Comparison of ENCODE assay signal across 8 mouse cellular contexts in genomic region chr15:12118093-12118431, GRCm38 (mm10). TPM values are rescaled to one million over a fixed set of nuclear protein-coding genes. Genes with fewer than 3 reads are reported as not detected.
DNase-seq lines count a peak whose midpoint lies in the region; ATAC-seq and TF ChIP-seq lines count a peak whose summit lies in the region.

No protein-coding gene starts in this region.

- H3K4me3 ChIP-seq in thymus, adult 2 months (ENCODE audit: control insufficient read depth, insufficient read depth, low read length): peak overlapping the region; percentile 95
- peak overlapping the region; percentile 73 for H3K4me3 ChIP-seq in hindbrain, postnatal 0 days (ENCODE audit: low read length)
- H3K4me3 ChIP-seq in megakaryocyte, embryonic 14.5 days (replicated peaks): peak overlapping the region; percentile 97

- H3K27ac ChIP-seq in thymus, adult 2 months (ENCODE audit: control insufficient read depth, insufficient read depth, low read length): no peak overlapping the region
- peak overlapping the region; percentile 97 for H3K27ac ChIP-seq in hindbrain, postnatal 0 days

- no peaks in the 10 kb centered on the region for H3K27me3 ChIP-seq in thymus, adult 2 months (ENCODE audit: control insufficient read depth, insufficient read depth, low read length)
- no peaks in the 10 kb centered on the region for H3K27me3 ChIP-seq in hindbrain, postnatal 0 days (ENCODE audit: insufficient read depth, low read length)
- no peaks in the 10 kb centered on the region for H3K27me3 ChIP-seq in megakaryocyte, embryonic 14.5 days (replicated peaks)

- DNase-seq in embryo, embryonic 11 days: peak; percentile 64
- no peak for DNase-seq in embryo, embryonic 9.5 days (ENCODE audit: extremely low spot score)
- DNase-seq in thymus, adult 2 months: no peak
- no peak for DNase-seq in thymus, postnatal 10 days (ENCODE audit: low spot score in 2 of 2)
- DNase-seq in hindbrain, postnatal 0 days (ENCODE audit: low spot score): peak; percentile 51
- DNase-seq in yolk sac, embryonic 10.5 days (ENCODE audit: low spot score): no peak
- DNase-seq in layer of hippocampus, postnatal 36 days: no peak

- peaks cover 7% of the 10 kb centered on the region for H3K4me1 ChIP-seq in thymus, adult 2 months (replicated peaks; ENCODE audit: control insufficient read depth, insufficient read depth, low read length)
- H3K4me1 ChIP-seq in hindbrain, postnatal 0 days (ENCODE audit: insufficient read depth, low read length): no peaks in the 10 kb centered on the region
- peaks cover 63% of the 10 kb centered on the region for H3K4me1 ChIP-seq in megakaryocyte, embryonic 14.5 days

- under 1% methylated on average over 41 of the region's 43 CpGs for WGBS in thymus, adult 2 months
- WGBS in hindbrain, postnatal 0 days: under 1% methylated on average over 23 of the region's 43 CpGs

- no peaks in the 10 kb centered on the region for H3K9me3 ChIP-seq in hindbrain, postnatal 0 days (ENCODE audit: low read length)
- H3K9me3 ChIP-seq in megakaryocyte, embryonic 14.5 days: no peaks in the 10 kb centered on the region

- peak; percentile 46 for ATAC-seq in hindbrain, postnatal 0 days

- no peaks in the 10 kb centered on the region for H3K36me3 ChIP-seq in thymus, adult 2 months (ENCODE audit: control insufficient read depth, insufficient read depth, low read length)
- H3K36me3 ChIP-seq in hindbrain, postnatal 0 days (ENCODE audit: insufficient read depth, low read length): no peaks in the 10 kb centered on the region
- H3K36me3 ChIP-seq in megakaryocyte, embryonic 14.5 days (replicated peaks; ENCODE audit: low read length): peaks cover 24% of the 10 kb centered on the region

- no peak for TF ChIP-seq CTCF in thymus, adult 2 months (IDR thresholded peaks at IDR 0.05; ENCODE audit: borderline replicate concordance, control insufficient read depth, extremely low read depth, insufficient read depth, low read length, poor library complexity)
- no peak for TF ChIP-seq CTCF in hindbrain, postnatal 0 days (IDR thresholded peaks at IDR 0.05; ENCODE audit: low read depth)

- no peak for TF ChIP-seq POLR2A in thymus, adult 2 months (IDR thresholded peaks at IDR 0.05; ENCODE audit: control insufficient read depth, extremely low read depth, insufficient read depth, low read length, poor library complexity)

- H3K9ac ChIP-seq in hindbrain, postnatal 0 days (replicated peaks; ENCODE audit: low read length): peak overlapping the region; percentile 100

- H3K4me2 ChIP-seq in hindbrain, postnatal 0 days (ENCODE audit: low read depth, low read length): peak overlapping the region; percentile 69

RNA-seq across cellular contexts. Expression of gene Zfr, which starts 0.4 kb away (rescaled TPM):
- 218 and 232 TPM in 2 replicates for polyA plus RNA-seq in thymus, adult 2 months (2012; rRNA removed)
- total RNA-seq in hindbrain, postnatal 0 days (2014; rRNA removed): 266 and 281 TPM in 2 replicates
- polyA plus RNA-seq in hindbrain, postnatal 0 days (2015; fragmentation: Nextera tagmentation; extraction: Ambion mirVana): 196 and 219 TPM in 2 replicates
- polyA plus RNA-seq in megakaryocyte, embryonic 14.5 days (2012; ENCODE audit: insufficient read depth, low replicate concordance): 17.6 and 30.5 TPM in 2 replicates
- 100 to 1,000 TPM; 347 to 362 TPM for total RNA-seq in layer of hippocampus, postnatal 36 days (2021)

Comparison
In these comparisons a context has a peak if more than half of its experiments do, and no peak if none do; other contexts are left out.
1. DNase-seq: peak in embryo, embryonic 11 days (single experiment) and hindbrain, postnatal 0 days (single experiment); none in embryo, embryonic 9.5 days (single experiment), thymus, adult 2 months (single experiment), thymus, postnatal 10 days (0 of 2), yolk sac, embryonic 10.5 days (single experiment) and layer of hippocampus, postnatal 36 days (0 of 2).
2. Peak in every context shown above with its lines, with median percentiles within 50 percentile points of each other: H3K4me3 ChIP-seq.